Mouse (Mus musculus) G1E (cell line): Measurements from ENCODE around the gene Strc. TPM values are rescaled to one million over a fixed set of nuclear protein-coding genes. Genes with fewer than 3 reads are reported as not detected.

ENCODE experiments used
- ATAC-seq: 2 replicates; pipeline ENCODE4 v1.8.0; 2016; ENCODE audit warnings: mild to moderate bottlenecking; ENCODE audit not compliant: insufficient number of reproducible peaks, poor library complexity, low FRiP score, severe bottlenecking; ENCODE audit errors: extremely low read depth
- DNase-seq: peaks from one replicate; pipeline ENCODE4 v3.0.0; 2012; ENCODE audit warnings: low spot score
- H3K27me3 ChIP-seq: 2 replicates; pipeline ENCODE4 v1.6.1; 2012; ENCODE audit warnings: mild to moderate bottlenecking, low read length, inconsistent platforms; ENCODE audit not compliant: insufficient read depth
- H3K36me3 ChIP-seq: replicated peaks from 2 replicates; pipeline ENCODE3; 2012; ENCODE audit warnings: mild to moderate bottlenecking, inconsistent platforms
- H3K4me1 ChIP-seq: 2 replicates; pipeline ENCODE4 v1.6.1; 2012; ENCODE audit warnings: low read depth, low read length, inconsistent platforms, mixed read lengths; ENCODE audit not compliant: insufficient read depth
- H3K4me3 ChIP-seq: 2 replicates; pipeline ENCODE4 v1.5.1; 2012; ENCODE audit warnings: low read depth, mild to moderate bottlenecking, inconsistent platforms, low read length, moderate library complexity, mixed read lengths
- H3K9me3 ChIP-seq: replicated peaks from 2 replicates; pipeline ENCODE4 v1.6.1; 2012; ENCODE audit warnings: inconsistent platforms
- CTCF ChIP-seq: IDR thresholded peaks from 2 replicates; pipeline ENCODE4 v1.5.1; 2012; ENCODE audit warnings: low read depth, low read length, inconsistent platforms, mixed read lengths
- GATA1 ChIP-seq: IDR thresholded peaks from 2 replicates; pipeline ENCODE4 v1.6.1; 2012; ENCODE audit warnings: borderline replicate concordance, low read length, inconsistent platforms, mixed read lengths
- GATA2 ChIP-seq: IDR thresholded peaks from 2 replicates; pipeline ENCODE4 v1.6.1; 2012; ENCODE audit warnings: low read depth, low read length, inconsistent platforms, borderline replicate concordance
- POLR2AphosphoS5 ChIP-seq: IDR thresholded peaks from 2 replicates; pipeline ENCODE4 v1.6.1; 2012; ENCODE audit warnings: low read depth, low read length, inconsistent platforms; ENCODE audit not compliant: insufficient replicate concordance
- TAL1 ChIP-seq: conservative IDR thresholded peaks from 2 replicates; pipeline ENCODE4 v1.6.1; 2012; ENCODE audit warnings: low read depth, low read length, inconsistent platforms, mixed read lengths
- polyA plus RNA-seq: library from polyadenylated mRNA; stranded (reverse); fragments of >175 nt; gene quantifications from 2 replicates; pipeline ENCODE4 v1.2.3, GENCODE M21; 2012
- total RNA-seq, 2 experiments: library from RNA; stranded (forward) in 1 of 2; stranded (reverse) in 1 of 2; fragments of 200-1000 nt in 1 of 2; fragments of >200 nt in 1 of 2; fragmentation: Nextera tagmentation in 1 of 2; gene quantifications; 2 replicates each; pipeline ENCODE4 v1.2.3; 2014 to 2017

Gene Strc
- total and polyA plus RNA-seq, 3 experiments, result 0.05 TPM; not detected in 2

GRCm38 (mm10) chr2:121357961-121358360 is 29.0 kb downstream of the Strc start:
- Histone ChIP-seq H3K4me1 (peaks cover 28% of the 10 kb centered on the region), H3K36me3 (no peaks in the 10 kb centered on the region), H3K27me3 (peaks cover 47% of the 10 kb centered on the region), H3K9me3 (no peaks in the 10 kb centered on the region), H3K4me3 (no peak overlapping the region)
- ATAC-seq (no peak), DNase-seq (no peak)
- TF ChIP-seq CTCF (no peak), GATA1 (no peak), POLR2AphosphoS5 (no peak), TAL1 (no peak), GATA2 (no peak)

- H3K36me3 ChIP-seq, result no peaks in the 10 kb centered on the region
- ATAC-seq (no peak), DNase-seq (no peak)
- H3K4me1 ChIP-seq, result peaks cover 28% of the 10 kb centered on the region
- H3K9me3 ChIP-seq, result no peaks in the 10 kb centered on the region
- TF ChIP-seq CTCF (no peak), GATA1 (no peak), GATA2 (no peak), TAL1 (no peak), POLR2AphosphoS5 (no peak)
- no peak within 1 kb of the TSS for H3K4me3 ChIP-seq
- peaks cover 43% of the 10 kb centered on the region for H3K27me3 ChIP-seq
These were observed 29.5 kb downstream of the Strc start, which contains the start of gene Ckmt1 for GRCm38 (mm10) chr2:121357494-121357893. Gene Ckmt1, plus strand, starts transcription at chr2:121357714.

- peak; percentile 99 for DNase-seq
- Histone ChIP-seq H3K36me3 (peaks cover 4% of the 10 kb centered on the region), H3K4me1 (peaks cover 28% of the 10 kb centered on the region), H3K4me3 (peak within 1 kb of the TSS; percentile 78), H3K9me3 (no peaks in the 10 kb centered on the region), H3K27me3 (peaks cover 35% of the 10 kb centered on the region)
- ATAC-seq, result peak; percentile 93
- peak; percentile 79 for TF ChIP-seq CTCF
- no peak for TF ChIP-seq GATA2
- TF ChIP-seq POLR2AphosphoS5, result no peak
These were observed 32.0 kb downstream of the Strc start, which contains the start of gene Ppip5k1 for GRCm38 (mm10) chr2:121354820-121355592. Gene Ppip5k1, minus strand, starts transcription at chr2:121355396.

- DNase-seq (no peak), ATAC-seq (no peak)
- Histone ChIP-seq H3K4me1 (peaks cover 28% of the 10 kb centered on the region), H3K4me3 (peak overlapping the region; percentile 78), H3K36me3 (peaks cover 8% of the 10 kb centered on the region), H3K9me3 (no peaks in the 10 kb centered on the region), H3K27me3 (peaks cover 33% of the 10 kb centered on the region)
- TF ChIP-seq GATA1, result no peak
- TF ChIP-seq POLR2AphosphoS5, result no peak
- TF ChIP-seq TAL1, result no peak
- TF ChIP-seq CTCF, result no peak
- no peak for TF ChIP-seq GATA2
These were observed 32.6 kb downstream of the Strc start for GRCm38 (mm10) chr2:121354378-121354777.

- Histone ChIP-seq H3K4me1 (peaks cover 19% of the 10 kb centered on the region), H3K9me3 (no peaks in the 10 kb centered on the region), H3K4me3 (no peak overlapping the region), H3K36me3 (peaks cover 15% of the 10 kb centered on the region), H3K27me3 (peaks cover 23% of the 10 kb centered on the region)
- ATAC-seq (no peak), DNase-seq (no peak)
- TF ChIP-seq GATA1, result no peak
- no peak for TF ChIP-seq CTCF
- TF ChIP-seq POLR2AphosphoS5, result no peak
- no peak for TF ChIP-seq GATA2
- no peak for TF ChIP-seq TAL1
These were observed 33.8 kb downstream of the Strc start for GRCm38 (mm10) chr2:121353156-121353555.

GRCm38 (mm10) chr2:121339057-121339456 is 47.9 kb downstream of the Strc start:
- Histone ChIP-seq H3K9me3 (no peaks in the 10 kb centered on the region), H3K4me3 (no peak overlapping the region), H3K4me1 (no peaks in the 10 kb centered on the region), H3K27me3 (no peaks in the 10 kb centered on the region), H3K36me3 (peaks cover 22% of the 10 kb centered on the region)
- no peak for DNase-seq
- TF ChIP-seq CTCF (no peak), POLR2AphosphoS5 (no peak)
- no peak for ATAC-seq

- no peak overlapping the region for H3K4me3 ChIP-seq
- H3K36me3 ChIP-seq, result peaks cover 5% of the 10 kb centered on the region
- no peaks in the 10 kb centered on the region for H3K9me3 ChIP-seq
- no peaks in the 10 kb centered on the region for H3K4me1 ChIP-seq
- ATAC-seq (no peak), DNase-seq (no peak)
- TF ChIP-seq CTCF (no peak), GATA1 (no peak), GATA2 (no peak), POLR2AphosphoS5 (no peak), TAL1 (no peak)
- H3K27me3 ChIP-seq, result no peaks in the 10 kb centered on the region
These were observed 57.5 kb downstream of the Strc start for GRCm38 (mm10) chr2:121329492-121329891.
